Mouse (Mus musculus): Measurements from ENCODE around the gene Clcn1. TPM values are rescaled to one million over a fixed set of nuclear protein-coding genes. Genes with fewer than 3 reads are reported as not detected.

Gene Clcn1
- total RNA-seq (2014; rRNA removed) (1.2 and 2.4 TPM in 2 replicates), polyA plus RNA-seq (2015; fragmentation: Nextera tagmentation; extraction: Ambion mirVana) (1.0 and 1.3 TPM in 2 replicates)

- 71% methylated on average over 4 of the region's 5 CpGs for WGBS
- no peak for TF ChIP-seq CTCF (IDR thresholded peaks at IDR 0.05)
- Histone ChIP-seq H3K4me1 (ENCODE audit: insufficient read depth, low read length) (no peaks in the 10 kb centered on the region), H3K27ac (ENCODE audit: low read depth, low read length) (no peak within 1 kb of the TSS), H3K9ac (replicated peaks; ENCODE audit: low read length, poor library complexity, severe bottlenecking) (no peak within 1 kb of the TSS), H3K36me3 (ENCODE audit: insufficient read depth, low read length) (peaks cover 25% of the 10 kb centered on the region), H3K9me3 (ENCODE audit: low read length) (no peaks in the 10 kb centered on the region), H3K4me2 (ENCODE audit: low read depth, low read length, poor library complexity, severe bottlenecking) (no peak within 1 kb of the TSS), H3K27me3 (ENCODE audit: insufficient read depth, low read length) (no peaks in the 10 kb centered on the region), H3K4me3 (ENCODE audit: low read depth, low read length) (no peak within 1 kb of the TSS)
- no peak for DNase-seq (ENCODE audit: low spot score)
- ATAC-seq (ENCODE audit: low FRiP score): 0 out of 2 replicates have a peak, but pooled peaks have one; percentile 22
These were observed at the start of gene Clcn1 for GRCm38 (mm10) chr6:42286448-42286847. Gene Clcn1 (plus strand): TSS chr6:42286685.

- 74% methylated on average over 6 of the region's 6 CpGs for WGBS
- no peaks in the 10 kb centered on the region for H3K9me3 ChIP-seq (ENCODE audit: low read length)
- ATAC-seq (ENCODE audit: low FRiP score): no peak
These were observed 49.1 kb upstream of the Clcn1 start for GRCm38 (mm10) chr6:42237276-42237805.

GRCm38 (mm10) chr6:42241311-42242045 is 45.0 kb upstream of the Clcn1 start:
- WGBS: 82% methylated on average over 6 of the region's 6 CpGs
- no peak overlapping the region for H3K4me2 ChIP-seq (ENCODE audit: low read depth, low read length, poor library complexity, severe bottlenecking)
- H3K36me3 ChIP-seq (ENCODE audit: insufficient read depth, low read length): no peaks in the 10 kb centered on the region
- no peak overlapping the region for H3K9ac ChIP-seq (replicated peaks; ENCODE audit: low read length, poor library complexity, severe bottlenecking)
- no peak for ATAC-seq (ENCODE audit: low FRiP score)
- no peak overlapping the region for H3K27ac ChIP-seq (ENCODE audit: low read depth, low read length)
- TF ChIP-seq CTCF (IDR thresholded peaks at IDR 0.05): no peak
- H3K27me3 ChIP-seq (ENCODE audit: insufficient read depth, low read length): no peaks in the 10 kb centered on the region
- H3K4me3 ChIP-seq (ENCODE audit: low read depth, low read length): no peak overlapping the region
- no peaks in the 10 kb centered on the region for H3K9me3 ChIP-seq (ENCODE audit: low read length)
- no peaks in the 10 kb centered on the region for H3K4me1 ChIP-seq (ENCODE audit: insufficient read depth, low read length)
- DNase-seq (ENCODE audit: low spot score): no peak

More at GRCm38 (mm10) chr6:42237276-42237805, 49.1 kb upstream of the Clcn1 start:
- H3K4me1 ChIP-seq (ENCODE audit: insufficient read depth, low read length): no peaks in the 10 kb centered on the region
- no peak overlapping the region for H3K9ac ChIP-seq (replicated peaks; ENCODE audit: low read length, poor library complexity, severe bottlenecking)
- H3K27ac ChIP-seq (ENCODE audit: low read depth, low read length): no peak overlapping the region
- H3K4me3 ChIP-seq (ENCODE audit: low read depth, low read length): no peak overlapping the region
- no peak overlapping the region for H3K4me2 ChIP-seq (ENCODE audit: low read depth, low read length, poor library complexity, severe bottlenecking)
- TF ChIP-seq CTCF (IDR thresholded peaks at IDR 0.05): no peak
- H3K36me3 ChIP-seq (ENCODE audit: insufficient read depth, low read length): no peaks in the 10 kb centered on the region
- DNase-seq (ENCODE audit: low spot score): no peak
- H3K27me3 ChIP-seq (ENCODE audit: insufficient read depth, low read length): no peaks in the 10 kb centered on the region

GRCm38 (mm10) chr6:42245711-42246353 is 40.7 kb upstream of the Clcn1 start, which contains the start of gene Gstk1:
Gene Gstk1 (plus strand): TSS chr6:42245935.
- H3K9me3 ChIP-seq (ENCODE audit: low read length): no peaks in the 10 kb centered on the region
- H3K4me3 ChIP-seq (ENCODE audit: low read depth, low read length): peak within 1 kb of the TSS; percentile 45
- TF ChIP-seq CTCF (IDR thresholded peaks at IDR 0.05): no peak
- 2% methylated on average over 28 of the region's 28 CpGs for WGBS
- peak within 1 kb of the TSS; percentile 44; the same call in 1 of the 2 replicates for H3K9ac ChIP-seq (replicated peaks; ENCODE audit: low read length, poor library complexity, severe bottlenecking)
- no peaks in the 10 kb centered on the region for H3K4me1 ChIP-seq (ENCODE audit: insufficient read depth, low read length)
- peak; percentile 99 for ATAC-seq (ENCODE audit: low FRiP score)
- no peaks in the 10 kb centered on the region for H3K36me3 ChIP-seq (ENCODE audit: insufficient read depth, low read length)
- peak within 1 kb of the TSS; percentile 70 for H3K4me2 ChIP-seq (ENCODE audit: low read depth, low read length, poor library complexity, severe bottlenecking)
- no peaks in the 10 kb centered on the region for H3K27me3 ChIP-seq (ENCODE audit: insufficient read depth, low read length)
- no peak within 1 kb of the TSS for H3K27ac ChIP-seq (ENCODE audit: low read depth, low read length)
- peak; percentile 89 for DNase-seq (ENCODE audit: low spot score)

GRCm38 (mm10) chr6:42247173-42247572 is 39.3 kb upstream of the Clcn1 start:
- TF ChIP-seq CTCF (IDR thresholded peaks at IDR 0.05): no peak
- 12% methylated on average over 8 of the region's 8 CpGs for WGBS
- H3K36me3 ChIP-seq (ENCODE audit: insufficient read depth, low read length): no peaks in the 10 kb centered on the region
- no peaks in the 10 kb centered on the region for H3K4me1 ChIP-seq (ENCODE audit: insufficient read depth, low read length)
- H3K27ac ChIP-seq (ENCODE audit: low read depth, low read length): no peak overlapping the region
- 0 out of 2 replicates have a peak overlapping the region, but pooled peaks have one; percentile 9 for H3K4me3 ChIP-seq (ENCODE audit: low read depth, low read length)
- H3K9me3 ChIP-seq (ENCODE audit: low read length): no peaks in the 10 kb centered on the region
- H3K4me2 ChIP-seq (ENCODE audit: low read depth, low read length, poor library complexity, severe bottlenecking): peak overlapping the region; percentile 31
- ATAC-seq (ENCODE audit: low FRiP score): no peak
- DNase-seq (ENCODE audit: low spot score): peak; percentile 18
- no peaks in the 10 kb centered on the region for H3K27me3 ChIP-seq (ENCODE audit: insufficient read depth, low read length)
- no peak overlapping the region for H3K9ac ChIP-seq (replicated peaks; ENCODE audit: low read length, poor library complexity, severe bottlenecking)

All from midbrain, postnatal 0 days (tissue).